Mouse (Mus musculus) CH12.LX (cell line): ENCODE measurements around the gene C1rl. TPM values are rescaled to one million over a fixed set of nuclear protein-coding genes. Genes with fewer than 3 reads are reported as not detected.
"Not testable (repeated sequence)": the region's sequence is repeated elsewhere in the genome, so short reads cannot be mapped to it uniquely, and the experiment has no call there.

ENCODE experiments used
- DNase-seq: peaks from one replicate; pipeline ENCODE4 v3.0.0-alpha.2; 2013; ENCODE audit errors: extremely low read depth
- H3K27ac ChIP-seq: 2 replicates; pipeline ENCODE4 v1.5.1; 2012; ENCODE audit warnings: low read depth, mild to moderate bottlenecking, control low read depth, moderate library complexity; ENCODE audit not compliant: insufficient read depth
- H3K27me3 ChIP-seq: replicated peaks from 2 replicates; pipeline ENCODE3; 2012; ENCODE audit warnings: inconsistent platforms
- H3K36me3 ChIP-seq, 2 experiments: replicated peaks in 1 of 2; 2 replicates each; pipeline versions ENCODE3 to v1.6.1; 2012; ENCODE audit warnings: inconsistent platforms in 1 of 2, low read length in 1 of 2, mild to moderate bottlenecking in 1 of 2, mixed read lengths in 1 of 2, moderate library complexity in 1 of 2; ENCODE audit not compliant: control insufficient read depth in 1 of 2, insufficient read depth in 1 of 2
- H3K4me1 ChIP-seq, 2 experiments: 2 replicates each; pipeline ENCODE4 v1.6.1; 2012; ENCODE audit warnings: inconsistent platforms in 1 of 2, moderate library complexity in 1 of 2; ENCODE audit not compliant: insufficient read depth in 2 of 2, control insufficient read depth in 1 of 2
- H3K4me2 ChIP-seq: 2 replicates; pipeline ENCODE4 v1.6.1; 2012; ENCODE audit warnings: low read depth, mild to moderate bottlenecking, control low read depth; ENCODE audit not compliant: poor library complexity, insufficient read depth, severe bottlenecking
- H3K4me3 ChIP-seq, 3 experiments: fragments of 150-350 bp in 1 of 3; sonication (generic) in 1 of 3; replicated peaks in 1 of 3; 2 replicates each; pipeline versions ENCODE3 to v1.5.1; 2011 to 2012; ENCODE audit warnings: low read depth in 2 of 3, low read length in 2 of 3, mild to moderate bottlenecking in 2 of 3, moderate library complexity in 2 of 3, control low read depth in 1 of 3, improper control_type of control experiment in 1 of 3, inconsistent platforms in 1 of 3, mixed read lengths in 1 of 3; ENCODE audit not compliant: poor library complexity in 1 of 3
- H3K79me2 ChIP-seq: replicated peaks from 2 replicates; pipeline ENCODE4 v1.6.1; 2012; ENCODE audit warnings: mild to moderate bottlenecking, moderate library complexity; ENCODE audit not compliant: control insufficient read depth, poor library complexity, insufficient read depth, severe bottlenecking; ENCODE audit errors: extremely low read depth
- H3K9ac ChIP-seq: 2 replicates; pipeline ENCODE4 v1.6.1; 2012; ENCODE audit warnings: low read depth, mild to moderate bottlenecking, control low read depth, moderate library complexity; ENCODE audit not compliant: insufficient read depth
- H3K9me3 ChIP-seq: replicated peaks from 2 replicates; pipeline ENCODE3; 2012; ENCODE audit warnings: low read length, inconsistent platforms, mixed read lengths
- BHLHE40 ChIP-seq: IDR thresholded peaks from 2 replicates; pipeline ENCODE4 v1.6.1; 2011; ENCODE audit warnings: mild to moderate bottlenecking, low read depth, low read length, improper control_type of control experiment
- CHD2 ChIP-seq: IDR thresholded peaks from 2 replicates; pipeline ENCODE4 v1.6.1; 2011; ENCODE audit warnings: low read length, improper control_type of control experiment
- CTCF ChIP-seq, 2 experiments: IDR thresholded peaks in 1 of 2; conservative IDR thresholded peaks in 1 of 2; 2 replicates each; pipeline ENCODE4 v1.5.1; 2011 to 2012; ENCODE audit warnings: low read depth in 2 of 2, low read length in 2 of 2, improper control_type of control experiment in 1 of 2, inconsistent platforms in 1 of 2, mild to moderate bottlenecking in 1 of 2, moderate library complexity in 1 of 2
- E2F4 ChIP-seq: IDR thresholded peaks from 2 replicates; pipeline ENCODE4 v1.6.1; 2011; ENCODE audit warnings: low read depth, low read length, improper control_type of control experiment; ENCODE audit not compliant: insufficient replicate concordance
- ELF1 ChIP-seq: IDR thresholded peaks from 2 replicates; pipeline ENCODE4 v1.6.1; 2014; ENCODE audit warnings: low read depth, mild to moderate bottlenecking, inconsistent platforms, low read length, improper control_type of control experiment
- EP300 ChIP-seq: IDR thresholded peaks from 2 replicates; pipeline ENCODE4 v1.6.1; 2011; ENCODE audit warnings: low read length, improper control_type of control experiment
- HCFC1 ChIP-seq: IDR thresholded peaks from 2 replicates; pipeline ENCODE4 v1.6.1; 2012; ENCODE audit warnings: low read depth, mild to moderate bottlenecking, inconsistent platforms, low read length, improper control_type of control experiment
- IRF4 ChIP-seq: IDR thresholded peaks from 2 replicates; pipeline ENCODE4 v1.6.1; 2014; ENCODE audit warnings: low read depth, mild to moderate bottlenecking, inconsistent platforms, low read length, improper control_type of control experiment
- JUND ChIP-seq: conservative IDR thresholded peaks from 2 replicates; pipeline ENCODE4 v1.6.1; 2011; ENCODE audit warnings: low read depth, low read length, improper control_type of control experiment
- KAT2A ChIP-seq: IDR thresholded peaks from 2 replicates; pipeline ENCODE4 v1.6.1; 2012; ENCODE audit warnings: low read length, improper control_type of control experiment, inconsistent platforms; ENCODE audit not compliant: insufficient replicate concordance
- MAFK ChIP-seq: IDR thresholded peaks from 2 replicates; pipeline ENCODE4 v1.6.1; 2011; ENCODE audit warnings: low read length, improper control_type of control experiment; ENCODE audit not compliant: insufficient replicate concordance
- MAX ChIP-seq: IDR thresholded peaks from 2 replicates; pipeline ENCODE4 v1.6.1; 2011; ENCODE audit warnings: low read length, improper control_type of control experiment
- MEF2A ChIP-seq: IDR thresholded peaks from 2 replicates; pipeline ENCODE4 v1.6.1; 2014; ENCODE audit warnings: low read depth, mild to moderate bottlenecking, inconsistent platforms, low read length, improper control_type of control experiment, borderline replicate concordance
- MXI1 ChIP-seq: IDR thresholded peaks from 2 replicates; pipeline ENCODE4 v1.6.1; 2011; ENCODE audit warnings: mild to moderate bottlenecking, low read depth, low read length, improper control_type of control experiment
- MYC ChIP-seq: IDR thresholded peaks from 2 replicates; pipeline ENCODE4 v1.6.1; 2011; ENCODE audit warnings: low read depth, mild to moderate bottlenecking, improper control_type of control experiment, low read length
- NELFE ChIP-seq: IDR thresholded peaks from 2 replicates; pipeline ENCODE4 v1.6.1; 2011; ENCODE audit warnings: low read depth, low read length, improper control_type of control experiment
- PAX5 ChIP-seq: IDR thresholded peaks from 2 replicates; pipeline ENCODE4 v1.6.1; 2012; ENCODE audit warnings: low read length, inconsistent platforms, mixed read lengths
- POLR2A ChIP-seq: IDR thresholded peaks from 2 replicates; pipeline ENCODE4 v1.6.1; 2011; ENCODE audit warnings: low read depth, mild to moderate bottlenecking, improper control_type of control experiment, low read length
- RAD21 ChIP-seq: IDR thresholded peaks from 2 replicates; pipeline ENCODE4 v1.6.1; 2011; ENCODE audit warnings: low read depth, mild to moderate bottlenecking, low read length, improper control_type of control experiment, moderate library complexity
- RCOR1 ChIP-seq: conservative IDR thresholded peaks from 2 replicates; pipeline ENCODE4 v1.6.1; 2012; ENCODE audit warnings: low read depth, mild to moderate bottlenecking, inconsistent platforms, low read length, improper control_type of control experiment
- SMC3 ChIP-seq: IDR thresholded peaks from 2 replicates; pipeline ENCODE4 v1.6.1; 2011; ENCODE audit warnings: low read depth, low read length, improper control_type of control experiment
- TBP ChIP-seq: conservative IDR thresholded peaks from 2 replicates; pipeline ENCODE4 v1.6.1; 2011; ENCODE audit warnings: low read depth, low read length, improper control_type of control experiment
- USF1 ChIP-seq: IDR thresholded peaks from 2 replicates; pipeline ENCODE4 v1.6.1; 2014; ENCODE audit warnings: low read depth, mild to moderate bottlenecking, inconsistent platforms, low read length, improper control_type of control experiment
- USF2 ChIP-seq: conservative IDR thresholded peaks from 2 replicates; pipeline ENCODE4 v1.6.1; 2011; ENCODE audit warnings: low read depth, low read length, improper control_type of control experiment
- ZC3H11A ChIP-seq: IDR thresholded peaks from 2 replicates; pipeline ENCODE4 v1.6.1; 2012; ENCODE audit warnings: low read depth, mild to moderate bottlenecking, inconsistent platforms, low read length, improper control_type of control experiment
- ZNF384 ChIP-seq: IDR thresholded peaks from 2 replicates; pipeline ENCODE4 v1.6.1; 2012; ENCODE audit warnings: low read depth, low read length, improper control_type of control experiment, inconsistent platforms
- dilution Hi-C: fragments of 300-500 bp; cut with MboI; formaldehyde crosslinking; loops from 2 replicates; pipeline ENCODE4 v1.14.3; 2020; ENCODE audit warnings: low sequenced_read_pairs; ENCODE audit not compliant: extremely low pct_unique_long_range_greater_than_20kb, extremely low pct_ligation_motif_present
- in situ Hi-C: fragments of 300-500 bp; cut with MboI; formaldehyde crosslinking; loops from 3 replicates; pipeline ENCODE4 v1.14.3; 2019; ENCODE audit warnings: low sequenced_read_pairs, low pct_ligation_motif_present, low pct_unique_long_range_greater_than_20kb, mixed read lengths
- polyA plus RNA-seq: library from polyadenylated mRNA; unstranded; fragments of >175 nt; gene quantifications from 2 replicates; pipeline ENCODE4 v1.2.1, GENCODE M21; 2012; ENCODE audit warnings: low read depth; ENCODE audit not compliant: insufficient read length
- total RNA-seq, 2 experiments: library from RNA; depleted of rRNA; stranded (reverse); fragments of 300-350 nt in 1 of 2; fragments of >200 nt in 1 of 2; gene quantifications; 2 replicates each; pipeline ENCODE4 v1.2.3; 2012 to 2014

The C1rl gene
- total and polyA plus RNA-seq, 3 experiments = 0.59 to 2.4 (median 1.2) TPM

- Histone ChIP-seq H3K27ac (no peak overlapping the region), H3K9me3 (peaks cover under 1% of the 10 kb centered on the region), H3K4me2 (no peak overlapping the region), H3K4me1 (peaks cover 2 to 9% of the 10 kb centered on the region in 2 experiments; a peak in 1 of 4 replicates), H3K4me3 (no peak overlapping the region), H3K27me3 (no peaks in the 10 kb centered on the region), H3K79me2 (no peaks in the 10 kb centered on the region), H3K9ac (no peak overlapping the region), H3K36me3 (no peaks in the 10 kb centered on the region)
- TF ChIP-seq CHD2 (no peak), MYC (no peak), PAX5 (no peak), RAD21 (peak; percentile 23), RCOR1 (no peak), USF1 (no peak), JUND (no peak), TBP (no peak), EP300 (no peak), BHLHE40 (no peak), ELF1 (no peak), ZC3H11A (no peak), NELFE (no peak), MAFK (no peak), MXI1 (no peak), KAT2A (no peak), ZNF384 (no peak), USF2 (no peak), MEF2A (no peak), IRF4 (no peak), SMC3 (0 out of 2 replicates have a peak, but pooled peaks have one; percentile 5), POLR2A (no peak), MAX (no peak), HCFC1 (no peak), CTCF (conservative IDR thresholded peaks at IDR 0.05 in 1 of 2, IDR thresholded peaks at IDR 0.05 in 1 of 2; ENCODE audit: low read depth in 2 of 2, low read length in 2 of 2) (peak in 1 of 2 experiments; percentile 32; a peak in 1 of 4 replicates), E2F4 (no peak)
- in situ Hi-C loops (loop anchor here (10.0 kb wide), 1 partner anchor 71 kb away; no protein-coding TSS in a partner anchor), dilution Hi-C loops (no loop called here)
- no peak for DNase-seq
Measured at GRCm38 (mm10) chr6:124545425-124545824, 52.5 kb downstream of the C1rl start.

GRCm38 (mm10) chr6:124547979-124548378 is 55.1 kb downstream of the C1rl start:
- dilution Hi-C loops, H3K4me2 ChIP-seq, H3K27me3 ChIP-seq, H3K27ac ChIP-seq, H3K36me3 ChIP-seq, DNase-seq, H3K9me3 ChIP-seq, H3K4me3 ChIP-seq, H3K9ac ChIP-seq, H3K79me2 ChIP-seq, H3K4me1 ChIP-seq: not testable (repeated sequence)
- in situ Hi-C loops = loop anchor here (10.0 kb wide), 1 partner anchor 73 kb away; no protein-coding TSS in a partner anchor
